Mouse (Mus musculus) liver, embryonic 14.5 days (tissue): ENCODE results near the gene Xrcc1.
A peak's percentile ranks its signal among the peaks of the same experiment; 100 is the strongest.

Source experiments
- CTCF ChIP-seq: IDR thresholded peaks from 2 replicates; pipeline ENCODE4 v1.5.1; 2016; ENCODE audit warnings: antibody characterized with exemption, low read depth, control low read depth
- EP300 ChIP-seq: IDR thresholded peaks from 2 replicates; pipeline ENCODE4 v1.6.1; 2016; ENCODE audit warnings: antibody characterized with exemption, low read depth

DNA sequence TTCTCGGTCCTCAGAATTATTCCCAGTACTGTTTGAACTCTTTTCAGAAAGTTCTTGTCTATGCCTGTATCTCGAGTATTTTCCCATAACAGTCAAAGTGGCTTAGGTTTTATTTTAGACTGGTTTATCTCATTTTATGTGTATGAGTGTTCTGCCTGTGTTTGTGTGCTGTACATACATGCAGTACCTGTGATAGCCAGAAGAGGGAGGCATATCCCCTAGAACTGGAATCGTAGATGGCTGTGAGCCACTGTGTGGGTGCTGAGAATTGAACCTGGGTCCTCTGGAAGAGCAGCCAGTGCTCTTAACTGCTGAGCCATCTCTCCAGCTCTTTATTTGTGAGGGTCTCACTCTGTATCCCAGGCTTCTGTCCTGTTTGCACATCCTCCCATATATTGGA lies 75.1 kb downstream of the Xrcc1 start:
- peak; percentile 66 for TF ChIP-seq CTCF
- TF ChIP-seq EP300: no peak
